Mouse (Mus musculus) heart, adult 2 months (tissue): ENCODE measurements around the gene Pdzd2.

Experiments used
- CTCF ChIP-seq: fragments of 200-600 bp; IDR thresholded peaks from 2 replicates; pipeline ENCODE4 v1.8.1; 2022; ENCODE audit warnings: antibody characterized with exemption, mild to moderate bottlenecking, moderate library complexity
- EP300 ChIP-seq: fragments of 200-500 bp; IDR thresholded peaks from 2 replicates; pipeline ENCODE4 v1.6.1; 2011; ENCODE audit warnings: low read depth, low read length, control low read depth; ENCODE audit not compliant: insufficient read depth
- POLR2A ChIP-seq: fragments of 200-500 bp; IDR thresholded peaks from 2 replicates; pipeline ENCODE4 v1.6.1; 2011; ENCODE audit warnings: mild to moderate bottlenecking, low read depth, low read length, control low read depth; ENCODE audit not compliant: insufficient read depth

DNA sequence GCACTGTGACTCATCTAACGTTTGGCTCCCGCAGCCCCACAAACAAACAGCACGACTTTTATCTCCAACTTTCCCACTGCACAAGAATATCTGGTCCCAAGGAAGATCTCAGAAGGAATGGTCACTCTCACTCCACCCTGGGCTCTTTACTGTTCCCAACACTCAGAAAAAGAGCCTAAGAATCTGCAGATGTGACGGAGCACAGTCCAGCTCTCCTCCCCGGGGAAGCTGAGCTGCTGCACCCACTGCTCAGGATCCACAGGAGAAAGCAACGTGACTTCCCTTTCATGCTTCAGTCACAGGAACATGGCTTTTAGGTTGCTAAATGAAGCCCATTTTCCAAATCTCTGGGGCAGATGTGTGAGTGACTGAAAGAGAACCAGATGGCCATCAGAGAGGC is 311.9 kb downstream of the Pdzd2 start:
- TF ChIP-seq EP300, result no peak
- no peak for TF ChIP-seq CTCF
- no peak for TF ChIP-seq POLR2A
